Mouse (Mus musculus): ENCODE measurements around the gene Nmrk2.

DNA sequence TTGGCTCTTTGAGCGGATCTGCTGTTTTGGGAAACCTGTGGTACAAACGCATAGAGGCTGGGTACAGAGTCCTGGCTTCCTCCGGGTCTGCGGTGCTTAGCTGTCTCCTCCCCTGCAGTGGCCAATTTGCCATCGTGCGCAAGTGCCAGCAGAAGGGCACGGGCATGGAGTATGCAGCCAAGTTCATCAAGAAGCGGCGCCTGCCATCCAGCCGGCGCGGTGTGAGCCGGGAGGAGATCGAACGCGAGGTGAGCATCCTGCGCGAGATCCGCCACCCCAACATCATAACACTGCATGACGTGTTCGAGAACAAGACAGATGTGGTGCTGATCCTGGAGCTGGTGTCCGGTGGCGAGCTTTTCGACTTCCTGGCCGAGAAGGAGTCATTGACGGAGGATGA is 12.0 kb downstream of the Nmrk2 start:
- TF ChIP-seq CTCF (IDR thresholded peaks at IDR 0.05; ENCODE audit: low read depth, low read length) (no peak), POLR2A (IDR thresholded peaks at IDR 0.05; ENCODE audit: extremely low read depth, insufficient read depth, low read length) (no peak)
